Mouse (Mus musculus) stomach, adult 2 months (tissue): ENCODE measurements around the gene Moap1. TPM values are rescaled to one million over a fixed set of nuclear protein-coding genes. Genes with fewer than 3 reads are reported as not detected.

ENCODE experiments used
- polyA plus RNA-seq: library from polyadenylated mRNA; depleted of rRNA; stranded (reverse); fragments of >200 nt; gene quantifications from 2 replicates; pipeline ENCODE4 v1.2.3, GENCODE M21; 2012; rRNA removed

The Moap1 gene
- 0.22 and 0.43 TPM in 2 replicates for polyA plus RNA-seq

GRCm38 (mm10) chr12:102743589-102744574 is at the start of gene Moap1, which contains the start of gene Tmem251:
Gene Moap1, minus strand, starts transcription at chr12:102743661.
Gene Tmem251, plus strand, starts transcription at chr12:102743762.

GRCm38 (mm10) chr12:102758403-102758756 is 14.9 kb upstream of the Moap1 start, which contains the start of gene Gm20604:
Gene Gm20604, minus strand, starts transcription at chr12:102758672.

GRCm38 (mm10) chr12:102757689-102758402 is 14.4 kb upstream of the Moap1 start, which contains the start of the genes Gm28051, Gon7 and Ubr7:
Gene Gm28051, minus strand, starts transcription at chr12:102757765.
Gene Gon7, minus strand, starts transcription at chr12:102757803.
Gene Ubr7, plus strand, starts transcription at chr12:102757967.

GRCm38 (mm10) chr12:102704457-102705198 is 38.8 kb downstream of the Moap1 start, which contains the start of gene Itpk1:
Gene Itpk1, minus strand, starts transcription at chr12:102704930.

Other genes starting within 250 kb of the Moap1 start
- 425 TPM in 2 replicates for gene Chga, start 188.7 kb downstream of the Moap1 start, polyA plus RNA-seq
- gene Itpk1, start 38.7 kb downstream of the Moap1 start, polyA plus RNA-seq = 44.7 and 49.4 TPM in 2 replicates
- gene Tmem251, start 101 bp upstream of the Moap1 start, polyA plus RNA-seq = 1.2 and 2.5 TPM in 2 replicates
- gene Gm28051, start 14.1 kb upstream of the Moap1 start, polyA plus RNA-seq = not detected in 2 replicates
- 4.6 and 5.5 TPM in 2 replicates for gene Gon7, start 14.1 kb upstream of the Moap1 start, polyA plus RNA-seq
- gene Ubr7, start 14.3 kb upstream of the Moap1 start, polyA plus RNA-seq = 2.2 and 3.3 TPM in 2 replicates
- 0.14 and 0.18 TPM in 2 replicates for gene Gm20604, start 15.0 kb upstream of the Moap1 start, polyA plus RNA-seq
- gene Btbd7, start 134.8 kb upstream of the Moap1 start, polyA plus RNA-seq = 2.6 and 3.3 TPM in 2 replicates
- gene Cox8c, start 155.7 kb upstream of the Moap1 start, polyA plus RNA-seq = not detected in 2 replicates
- gene Unc79, start 205.2 kb upstream of the Moap1 start, polyA plus RNA-seq = 0.09 and 1.6 TPM in 2 replicates